In the genomic region with DNA sequence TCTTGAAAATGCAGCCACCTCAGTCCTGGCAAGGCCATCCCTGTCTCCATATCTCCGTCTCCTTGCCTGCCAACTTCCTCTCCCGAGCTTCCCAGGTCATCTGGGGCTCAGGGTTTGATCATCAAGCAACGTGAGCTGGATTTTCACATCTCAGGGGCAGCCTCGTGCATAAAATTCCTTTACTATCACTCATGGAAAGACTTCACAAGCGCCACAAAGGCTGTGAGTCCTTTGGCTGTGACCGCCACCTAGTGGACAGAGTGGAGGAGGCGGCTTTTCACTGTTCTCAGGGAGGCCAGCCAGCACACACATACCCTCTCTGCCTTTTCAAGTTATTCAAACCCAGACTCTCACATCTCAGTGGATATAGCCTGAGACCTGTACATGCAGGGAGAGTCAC, we compare ENCODE assay signal across 9 mouse cellular contexts. TPM values are rescaled to one million over a fixed set of nuclear protein-coding genes. Genes with fewer than 3 reads are reported as not detected.
DNase-seq lines count a peak whose midpoint lies in the region; ATAC-seq and TF ChIP-seq lines count a peak whose summit lies in the region.
"Had no signal": no experiment of that assay in that cellular context is flagged by ENCODE, and none has a peak within 500 bp of the region (broad histone marks: within the 10 kb centered on the region; RNA-seq: fewer than 3 reads in every experiment).

No protein-coding gene starts in this region.

- H3K36me3 ChIP-seq in heart, embryonic 13.5 days: peaks cover 62% of the 10 kb centered on the region
- peaks cover 53% of the 10 kb centered on the region for H3K36me3 ChIP-seq in liver, embryonic 14.5 days (replicated peaks; ENCODE audit: control insufficient read depth, insufficient read depth, low read depth)
- peaks cover 53% of the 10 kb centered on the region for H3K36me3 ChIP-seq in neural tube, embryonic 15.5 days

- TF ChIP-seq EP300 in liver, embryonic 14.5 days (IDR thresholded peaks at IDR 0.05; ENCODE audit: low read depth): no peak

- TF ChIP-seq POLR2A in bone marrow macrophage, adult 2 months (IDR thresholded peaks at IDR 0.05; ENCODE audit: borderline replicate concordance, low read depth, low read length): no peak

- peak; percentile 90 for TF ChIP-seq CTCF in bone marrow macrophage, adult 2 months (IDR thresholded peaks at IDR 0.05; ENCODE audit: low read depth, low read length)
- peak; percentile 97 for TF ChIP-seq CTCF in liver, embryonic 14.5 days (IDR thresholded peaks at IDR 0.05; ENCODE audit: low read depth)

- H3K9ac ChIP-seq in heart, embryonic 13.5 days: no peak overlapping the region
- no peak overlapping the region for H3K9ac ChIP-seq in liver, embryonic 14.5 days (replicated peaks)
- no peak overlapping the region for H3K9ac ChIP-seq in neural tube, embryonic 15.5 days (replicated peaks)

- no peak for ATAC-seq in heart, embryonic 13.5 days (ENCODE audit: extremely low read depth, insufficient number of reproducible peaks, low FRiP score, low TSS enrichment)
- ATAC-seq in liver, embryonic 14.5 days (ENCODE audit: insufficient read depth): no peak
- ATAC-seq in neural tube, embryonic 15.5 days (ENCODE audit: low FRiP score): peak; percentile 63; the same call in 1 of the 2 replicates

- peak overlapping the region; percentile 36 for H3K4me2 ChIP-seq in heart, embryonic 13.5 days
- H3K4me2 ChIP-seq in liver, embryonic 14.5 days (ENCODE audit: low read depth): no peak overlapping the region
- H3K4me2 ChIP-seq in neural tube, embryonic 15.5 days: no peak overlapping the region

- 0 out of 2 replicates have a peak overlapping the region, but pooled peaks have one; percentile 8 for H3K27ac ChIP-seq in bone marrow macrophage, adult 2 months (ENCODE audit: insufficient read depth, low read depth, low read length)
- H3K27ac ChIP-seq in heart, embryonic 13.5 days (replicated peaks): peak overlapping the region; percentile 82
- no peak overlapping the region for H3K27ac ChIP-seq in liver, embryonic 14.5 days
- H3K27ac ChIP-seq in neural tube, embryonic 15.5 days (replicated peaks): peak overlapping the region; percentile 56; the same call in 1 of the 2 replicates

- peak; percentile 84 for DNase-seq in CD4-positive, CD25-positive, alpha-beta regulatory T cell, adult 2 months (ENCODE audit: low read depth, low spot score)
- peak; percentile 74 for DNase-seq in fibroblast of lung, adult 2 months (ENCODE audit: low read depth)
- DNase-seq in kidney, postnatal 25 days: peak; percentile 83 to 90
- peak in 2 of 3 experiments; percentile 52 to 54 for DNase-seq in liver, embryonic 14.5 days (ENCODE audit: low read depth in 3 of 3, low spot score in 3 of 3)
- peak; percentile 29 to 52 for DNase-seq in thymus, adult 18-20 months

- 4% methylated on average over 7 of the region's 7 CpGs for WGBS in heart, embryonic 13.5 days
- 8% methylated on average over 7 of the region's 7 CpGs for WGBS in liver, embryonic 14.5 days (ENCODE audit: insufficient replicate concordance)
- WGBS in neural tube, embryonic 15.5 days: 11% methylated on average over 7 of the region's 7 CpGs

- no peaks in the 10 kb centered on the region for H3K9me3 ChIP-seq in heart, embryonic 13.5 days
- H3K9me3 ChIP-seq in liver, embryonic 14.5 days (ENCODE audit: control insufficient read depth, low read length): no peaks in the 10 kb centered on the region
- no peaks in the 10 kb centered on the region for H3K9me3 ChIP-seq in neural tube, embryonic 15.5 days (replicated peaks)

- peaks cover 28% of the 10 kb centered on the region for H3K4me1 ChIP-seq in bone marrow macrophage, adult 2 months (ENCODE audit: control insufficient read depth, insufficient read depth, low read length)
- peaks cover 67% of the 10 kb centered on the region for H3K4me1 ChIP-seq in heart, embryonic 13.5 days
- peaks cover 16 to 23% of the 10 kb centered on the region in 2 experiments for H3K4me1 ChIP-seq in liver, embryonic 14.5 days (replicated peaks; ENCODE audit: control insufficient read depth in 2 of 2, insufficient read depth in 2 of 2, low read length in 1 of 2)
- H3K4me1 ChIP-seq in neural tube, embryonic 15.5 days: peaks cover 10% of the 10 kb centered on the region

- no peaks in the 10 kb centered on the region for H3K27me3 ChIP-seq in heart, embryonic 13.5 days (replicated peaks)
- H3K27me3 ChIP-seq in liver, embryonic 14.5 days (ENCODE audit: control insufficient read depth, insufficient read depth, low read length): no peaks in the 10 kb centered on the region
- H3K27me3 ChIP-seq in neural tube, embryonic 15.5 days (replicated peaks): no peaks in the 10 kb centered on the region

- H3K4me3 ChIP-seq in bone marrow macrophage, adult 2 months (ENCODE audit: insufficient read depth, low read length): no peak overlapping the region
- no peak overlapping the region for H3K4me3 ChIP-seq in heart, embryonic 13.5 days
- H3K4me3 ChIP-seq in liver, embryonic 14.5 days (ENCODE audit: insufficient read depth in 1 of 2, low read depth in 2 of 2, low read length in 2 of 2): no peak overlapping the region
- H3K4me3 ChIP-seq in neural tube, embryonic 15.5 days (replicated peaks): no peak overlapping the region
- H3K4me3 ChIP-seq: erythroblast, embryonic 14.5 days had no signal

RNA-seq across cellular contexts. Expression of a gene that starts 39.3 kb away (rescaled TPM):
- 15.3 and 18.5 TPM in 2 replicates for polyA plus RNA-seq in bone marrow macrophage, adult 2 months (2012; ENCODE audit: insufficient read depth, insufficient read length, missing spikeins)
- 12.4 and 13.5 TPM in 2 replicates for polyA plus RNA-seq in heart, embryonic 13.5 days (2015; fragmentation: Nextera tagmentation; extraction: Ambion mirVana)
- 4.8 and 4.9 TPM in 2 replicates for polyA plus RNA-seq in liver, embryonic 14.5 days (2012; rRNA removed)
- 6.7 TPM in 2 replicates for polyA plus RNA-seq in liver, embryonic 14.5 days (2014; fragmentation: Nextera tagmentation; extraction: Ambion mirVana)
- polyA plus RNA-seq in neural tube, embryonic 15.5 days (2015; fragmentation: Nextera tagmentation; extraction: Ambion mirVana): 9.8 and 13.1 TPM in 2 replicates

RNA-seq across cellular contexts. Expression of a gene that starts 45.9 kb away (rescaled TPM):
- 156 and 194 TPM in 2 replicates for polyA plus RNA-seq in bone marrow macrophage, adult 2 months (2012; ENCODE audit: insufficient read depth, insufficient read length, missing spikeins)
- polyA plus RNA-seq in heart, embryonic 13.5 days (2015; fragmentation: Nextera tagmentation; extraction: Ambion mirVana): 95.4 and 99.4 TPM in 2 replicates
- polyA plus RNA-seq in liver, embryonic 14.5 days (2012; rRNA removed): 26.2 and 32.4 TPM in 2 replicates
- 35.6 and 41.2 TPM in 2 replicates for polyA plus RNA-seq in liver, embryonic 14.5 days (2014; fragmentation: Nextera tagmentation; extraction: Ambion mirVana)
- polyA plus RNA-seq in neural tube, embryonic 15.5 days (2015; fragmentation: Nextera tagmentation; extraction: Ambion mirVana): 160 and 162 TPM in 2 replicates

RNA-seq across cellular contexts. Expression of a gene that starts 49.1 kb away (rescaled TPM):
- polyA plus RNA-seq in bone marrow macrophage, adult 2 months (2012; ENCODE audit: insufficient read depth, insufficient read length, missing spikeins): not detected in 2 replicates
- polyA plus RNA-seq in heart, embryonic 13.5 days (2015; fragmentation: Nextera tagmentation; extraction: Ambion mirVana): not detected in 2 replicates
- polyA plus RNA-seq in liver, embryonic 14.5 days (2012; rRNA removed): not detected in 2 replicates
- polyA plus RNA-seq in liver, embryonic 14.5 days (2014; fragmentation: Nextera tagmentation; extraction: Ambion mirVana): not detected in 2 replicates
- polyA plus RNA-seq in neural tube, embryonic 15.5 days (2015; fragmentation: Nextera tagmentation; extraction: Ambion mirVana): 0.60 TPM in 1 of 2 replicates, not detected in the other
- polyA plus RNA-seq: erythroblast, embryonic 14.5 days had no signal
